Mouse (Mus musculus) intestine, embryonic 14.5 days (tissue): Measurements from ENCODE around the gene Exosc10. TPM values are rescaled to one million over a fixed set of nuclear protein-coding genes. Genes with fewer than 3 reads are reported as not detected.
A peak's percentile ranks its signal among the peaks of the same experiment; 100 is the strongest.

Experiments used
- ATAC-seq: fragments of 200-750 bp; cut with Nextera tagmentation; replicated peaks from 2 replicates; pipeline ENCODE4 v1.8.0; 2017; ENCODE audit warnings: low read depth, moderate number of reproducible peaks, moderate TSS enrichment, moderate library complexity; ENCODE audit not compliant: low FRiP score, low TSS enrichment
- DNase-seq: peaks from one replicate; pipeline ENCODE4 v3.0.0-alpha.2; 2018; ENCODE audit warnings: low spot score
- H3K27ac ChIP-seq: fragments of 300-500 bp; sonication (generic); 2 replicates; pipeline ENCODE4 v1.5.1; 2014; ENCODE audit warnings: low read depth, mild to moderate bottlenecking, control low read depth
- H3K27me3 ChIP-seq: fragments of 300-500 bp; sonication (generic); replicated peaks from 2 replicates; pipeline ENCODE4 v1.6.1; 2014; ENCODE audit warnings: low read length, control low read depth; ENCODE audit not compliant: control insufficient read depth, insufficient read depth
- H3K36me3 ChIP-seq: fragments of 300-500 bp; sonication (generic); 2 replicates; pipeline ENCODE4 v1.6.1; 2014; ENCODE audit warnings: low read length, control low read depth; ENCODE audit not compliant: control insufficient read depth, insufficient read depth
- H3K4me1 ChIP-seq: fragments of 300-500 bp; sonication (generic); replicated peaks from 2 replicates; pipeline ENCODE4 v1.6.1; 2014; ENCODE audit warnings: low read length, control low read depth, mixed read lengths; ENCODE audit not compliant: control insufficient read depth, insufficient read depth
- H3K4me2 ChIP-seq: fragments of 300-500 bp; sonication (generic); 2 replicates; pipeline ENCODE4 v1.6.1; 2014; ENCODE audit warnings: low read length
- H3K4me3 ChIP-seq: fragments of 300-500 bp; sonication (generic); 2 replicates; pipeline ENCODE4 v1.5.1; 2014; ENCODE audit warnings: low read depth, low read length, control low read depth, mixed read lengths
- H3K9ac ChIP-seq: fragments of 300-500 bp; sonication (generic); 2 replicates; pipeline ENCODE4 v1.6.1; 2014; ENCODE audit warnings: mild to moderate bottlenecking, low read length
- H3K9me3 ChIP-seq: fragments of 300-500 bp; sonication (generic); 2 replicates; pipeline ENCODE4 v1.6.1; 2016; ENCODE audit warnings: low read length, control low read depth; ENCODE audit not compliant: control insufficient read depth
- WGBS: fragments of 180-500 bp; shearing (Covaris S2); extraction: QIAGEN DNeasy Blood & Tissue Kit; methylation state at CpG from one replicate; pipeline ENCODE4 v1.1.7; 2014; 5-methylcytosine and 5-hydroxymethylcytosine counted together
- polyA plus RNA-seq: library from polyadenylated mRNA; unstranded; fragments of >200 nt; fragmentation: Nextera tagmentation; extraction: Ambion mirVana; gene quantifications from 2 replicates; pipeline ENCODE4 v1.2.1, GENCODE M21; 2014

Exosc10 gene
- polyA plus RNA-seq, 1 experiment from 2014 or later = 89.2 TPM

DNA sequence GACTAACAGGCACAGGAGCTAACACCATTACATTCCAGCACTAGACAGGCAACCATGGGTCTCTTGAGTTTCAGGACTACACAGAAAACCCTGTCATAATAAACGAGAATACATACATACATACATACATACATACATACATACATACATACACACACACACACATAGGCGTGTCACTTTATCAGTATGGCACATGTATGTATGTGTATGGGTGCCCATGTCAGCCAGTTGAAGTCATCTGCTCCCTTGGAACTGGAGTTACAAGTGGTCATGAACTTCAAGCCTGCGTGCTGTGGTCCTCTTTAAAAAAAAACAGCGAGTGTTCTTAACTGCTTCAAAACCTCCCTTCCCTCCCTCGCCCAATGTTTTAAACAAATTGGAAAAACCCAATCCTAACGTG lies 463 bp upstream of the Exosc10 start:
- H3K27ac ChIP-seq = peak overlapping the region; percentile 92
- ATAC-seq (peak; percentile 52), DNase-seq (no peak)
- H3K4me1 ChIP-seq = peaks cover 9% of the 10 kb centered on the region
- peak overlapping the region; percentile 96 for H3K9ac ChIP-seq
- WGBS = 31% methylated on average over 6 of the region's 6 CpGs
- H3K27me3 ChIP-seq = no peaks in the 10 kb centered on the region
- H3K4me3 ChIP-seq = peak overlapping the region; percentile 88
- peaks cover 64% of the 10 kb centered on the region for H3K36me3 ChIP-seq
- H3K9me3 ChIP-seq = no peaks in the 10 kb centered on the region
- H3K4me2 ChIP-seq = peak overlapping the region; percentile 82

DNA sequence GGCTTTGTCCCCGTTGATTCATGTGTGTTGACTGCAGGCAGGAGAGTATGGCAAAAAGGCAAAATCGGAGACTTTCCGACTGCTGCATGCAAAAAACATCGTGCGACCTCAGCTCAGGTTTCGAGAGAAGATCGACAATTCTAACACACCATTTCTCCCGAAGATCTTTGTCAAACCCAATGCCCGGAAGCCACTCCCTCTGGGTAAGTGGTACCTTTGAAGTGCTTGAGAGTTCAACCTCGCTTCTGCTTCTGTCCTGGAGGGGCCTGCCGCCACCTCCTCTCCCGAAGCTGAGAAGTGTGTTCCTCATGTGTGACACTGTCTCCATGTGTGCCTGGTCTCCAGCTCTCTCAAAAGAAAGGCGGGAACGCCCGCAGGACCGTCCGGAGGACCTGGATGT lies 4.4 kb downstream of the Exosc10 start:
- no peak for ATAC-seq
- H3K27me3 ChIP-seq = no peaks in the 10 kb centered on the region

DNA sequence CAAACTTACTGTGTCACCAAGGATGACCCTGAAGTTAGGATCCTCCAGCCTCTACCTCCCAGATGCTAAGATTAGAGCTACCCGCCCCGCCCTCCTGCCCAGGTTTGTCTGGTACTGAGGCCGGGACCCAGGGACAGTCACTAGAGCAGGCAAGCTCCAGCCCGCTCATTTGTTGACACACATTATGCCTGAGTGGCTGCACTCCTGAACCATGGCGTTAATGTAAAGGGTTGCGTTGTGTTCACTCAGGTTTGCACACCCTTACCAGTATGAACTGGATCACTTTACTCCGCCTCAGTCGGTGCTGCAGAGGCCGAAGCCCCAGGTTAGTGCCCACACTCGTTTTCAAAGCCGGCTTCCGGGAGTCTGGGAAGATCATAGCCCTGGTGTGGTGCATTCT lies 5.4 kb downstream of the Exosc10 start:
- Histone ChIP-seq H3K36me3 (peaks cover 87% of the 10 kb centered on the region), H3K27me3 (no peaks in the 10 kb centered on the region), H3K4me2 (no peak overlapping the region), H3K9ac (no peak overlapping the region), H3K9me3 (no peaks in the 10 kb centered on the region), H3K4me1 (peaks cover 4% of the 10 kb centered on the region; the same call in 1 of the 2 replicates), H3K27ac (no peak overlapping the region), H3K4me3 (no peak overlapping the region)
- DNase-seq (no peak), ATAC-seq (no peak)
- 93% methylated on average over 12 of the region's 12 CpGs for WGBS

More for the DNA sequence above, 4.4 kb downstream of the Exosc10 start:
- 94% methylated on average over 17 of the region's 17 CpGs for WGBS
- H3K4me3 ChIP-seq = no peak overlapping the region
- H3K4me2 ChIP-seq = no peak overlapping the region
- no peak for DNase-seq
- no peak overlapping the region for H3K27ac ChIP-seq
- H3K9ac ChIP-seq = no peak overlapping the region
- H3K4me1 ChIP-seq = peaks cover 8% of the 10 kb centered on the region
- no peaks in the 10 kb centered on the region for H3K9me3 ChIP-seq
- peaks cover 78% of the 10 kb centered on the region for H3K36me3 ChIP-seq

DNA sequence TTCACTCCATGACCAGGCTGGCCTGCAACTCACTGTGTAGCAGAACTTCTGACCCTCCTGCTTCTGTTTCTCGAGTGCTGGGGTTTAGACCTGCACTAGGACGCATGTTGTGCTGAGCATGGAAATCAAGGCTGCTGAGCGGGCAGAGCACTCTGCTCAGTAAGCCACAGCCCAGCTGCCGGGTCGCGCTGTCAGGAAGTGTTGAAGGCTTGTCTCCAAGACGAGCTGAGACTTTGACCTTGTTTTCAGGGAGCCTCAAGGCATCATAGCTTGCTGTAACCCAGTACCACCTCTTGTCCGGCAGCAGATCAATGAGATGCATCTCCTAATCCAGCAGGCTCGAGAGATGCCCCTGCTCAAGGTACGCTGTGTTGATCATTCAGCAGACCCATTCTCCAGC lies 11.9 kb downstream of the Exosc10 start:
- Histone ChIP-seq H3K36me3 (peaks cover 98% of the 10 kb centered on the region), H3K9me3 (no peaks in the 10 kb centered on the region), H3K9ac (no peak overlapping the region), H3K4me2 (no peak overlapping the region), H3K4me3 (no peak overlapping the region), H3K27me3 (no peaks in the 10 kb centered on the region), H3K4me1 (no peaks in the 10 kb centered on the region), H3K27ac (no peak overlapping the region)
- DNase-seq = no peak
- no peak for ATAC-seq
- 90% methylated on average over 10 of the region's 10 CpGs for WGBS

DNA sequence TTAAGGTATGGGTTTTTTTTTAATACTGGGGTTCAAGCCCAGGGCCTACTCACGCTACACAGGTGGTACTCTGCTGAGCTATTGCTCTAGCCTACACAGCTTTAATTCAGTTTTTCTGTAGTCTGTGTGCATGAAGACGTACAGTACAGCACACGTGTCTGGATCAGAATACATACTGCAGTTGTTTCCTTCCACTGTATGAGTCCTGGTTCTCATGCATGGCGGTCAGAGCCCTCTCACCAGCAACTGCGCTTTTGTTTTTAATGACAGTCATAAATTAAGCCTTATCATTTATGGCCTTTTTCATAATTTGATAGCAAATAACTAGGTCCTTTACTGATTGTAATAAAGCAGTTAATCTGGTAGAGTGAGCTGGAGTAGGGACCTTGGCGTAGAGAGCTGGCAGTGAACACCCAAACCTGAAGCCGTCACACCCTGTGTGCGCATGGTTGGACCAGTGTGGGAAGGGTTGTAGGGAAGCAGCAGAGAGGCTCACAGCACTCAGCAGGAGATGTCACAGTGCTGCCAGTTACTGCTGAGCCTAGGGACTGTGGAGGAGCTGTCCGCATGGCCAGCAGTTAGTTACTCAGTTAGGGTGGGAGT lies 12.6 kb downstream of the Exosc10 start:
- DNase-seq = no peak
- 0 out of 2 replicates have a peak, but pooled peaks have one; percentile 37 for ATAC-seq
- Histone ChIP-seq H3K27ac (no peak overlapping the region), H3K27me3 (no peaks in the 10 kb centered on the region), H3K9ac (no peak overlapping the region), H3K4me1 (no peaks in the 10 kb centered on the region), H3K9me3 (no peaks in the 10 kb centered on the region), H3K4me2 (no peak overlapping the region), H3K4me3 (no peak overlapping the region), H3K36me3 (peaks cover 98% of the 10 kb centered on the region)
- 87% methylated on average over 9 of the region's 9 CpGs for WGBS

DNA sequence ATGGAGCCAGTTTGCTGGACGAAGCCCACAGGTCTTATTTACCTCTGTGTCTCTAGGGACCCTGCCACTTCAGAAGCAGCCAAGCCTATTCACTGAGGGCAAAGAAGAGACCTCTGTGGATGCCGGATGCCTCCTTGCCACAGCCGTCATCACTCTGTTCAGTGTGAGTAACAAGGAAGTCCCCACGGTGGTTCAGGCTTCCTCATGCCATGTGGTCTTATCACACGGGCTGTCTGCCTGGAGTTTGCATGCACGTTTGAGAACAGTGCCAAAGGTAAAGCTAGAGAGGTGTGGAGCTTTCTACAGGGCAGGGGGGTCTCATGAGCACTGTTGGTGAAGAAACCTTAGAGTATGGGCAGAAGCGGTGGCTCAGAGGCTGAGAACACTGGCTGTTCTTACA lies 15.0 kb downstream of the Exosc10 start:
- Histone ChIP-seq H3K4me1 (no peaks in the 10 kb centered on the region), H3K4me2 (no peak overlapping the region), H3K4me3 (no peak overlapping the region), H3K36me3 (peaks cover 98% of the 10 kb centered on the region), H3K27me3 (no peaks in the 10 kb centered on the region), H3K27ac (no peak overlapping the region), H3K9me3 (no peaks in the 10 kb centered on the region), H3K9ac (no peak overlapping the region)
- WGBS = 90% methylated on average over 7 of the region's 7 CpGs
- DNase-seq = no peak
- no peak for ATAC-seq

DNA sequence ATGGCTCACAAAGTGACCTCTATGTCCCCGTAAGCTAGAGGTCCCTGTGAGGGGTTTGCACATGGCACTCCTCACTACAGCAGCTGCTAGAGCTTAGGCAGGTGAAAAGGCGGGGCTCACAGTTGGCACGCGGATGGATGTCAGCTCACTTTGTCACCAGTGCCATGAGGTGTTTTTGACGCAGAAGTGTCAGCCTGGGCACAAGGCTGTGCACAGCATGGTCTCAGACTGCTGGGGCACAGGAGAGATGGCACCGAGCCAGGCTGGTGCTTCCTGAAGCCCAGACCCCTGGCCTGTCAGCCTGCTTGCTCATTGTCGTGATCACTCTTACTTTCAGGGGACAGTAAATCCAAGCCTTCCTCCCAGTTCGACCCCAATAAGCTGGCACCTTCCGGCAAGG lies 22.5 kb downstream of the Exosc10 start:
- WGBS = 87% methylated on average over 9 of the region's 9 CpGs
- H3K9ac ChIP-seq = no peak overlapping the region
- DNase-seq (no peak), ATAC-seq (no peak)
- H3K4me2 ChIP-seq = no peak overlapping the region
- H3K4me3 ChIP-seq = no peak overlapping the region
- no peaks in the 10 kb centered on the region for H3K27me3 ChIP-seq
- no peaks in the 10 kb centered on the region for H3K9me3 ChIP-seq
- H3K27ac ChIP-seq = no peak overlapping the region
- H3K36me3 ChIP-seq = peaks cover 79% of the 10 kb centered on the region
- H3K4me1 ChIP-seq = no peaks in the 10 kb centered on the region

DNA sequence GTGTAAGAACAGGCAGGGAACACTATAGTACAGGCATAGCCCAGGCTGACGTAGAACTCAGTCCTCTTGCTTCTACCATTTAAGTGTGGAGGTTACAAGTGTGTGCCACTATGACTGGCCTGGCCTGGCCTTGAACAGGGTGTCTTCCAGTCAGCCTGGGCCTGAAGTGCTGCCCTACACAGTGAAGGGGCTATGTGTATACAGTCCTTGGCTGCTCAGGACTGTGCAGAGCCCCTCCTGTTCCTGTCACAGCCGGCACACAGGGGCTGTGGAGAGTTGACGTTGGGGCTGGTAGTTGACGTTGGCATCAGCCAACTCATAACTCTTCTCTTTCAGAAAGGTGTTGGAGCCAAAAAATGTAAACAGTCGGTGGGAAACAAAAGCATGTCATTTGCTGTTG lies 23.2 kb downstream of the Exosc10 start:
- no peak for DNase-seq
- Histone ChIP-seq H3K4me3 (no peak overlapping the region), H3K4me1 (no peaks in the 10 kb centered on the region), H3K36me3 (peaks cover 72% of the 10 kb centered on the region), H3K27ac (no peak overlapping the region), H3K27me3 (no peaks in the 10 kb centered on the region), H3K9me3 (no peaks in the 10 kb centered on the region), H3K4me2 (no peak overlapping the region), H3K9ac (no peak overlapping the region)
- no peak; the same call in 1 of the 2 replicates for ATAC-seq
- WGBS = 84% methylated on average over 5 of the region's 5 CpGs

DNA sequence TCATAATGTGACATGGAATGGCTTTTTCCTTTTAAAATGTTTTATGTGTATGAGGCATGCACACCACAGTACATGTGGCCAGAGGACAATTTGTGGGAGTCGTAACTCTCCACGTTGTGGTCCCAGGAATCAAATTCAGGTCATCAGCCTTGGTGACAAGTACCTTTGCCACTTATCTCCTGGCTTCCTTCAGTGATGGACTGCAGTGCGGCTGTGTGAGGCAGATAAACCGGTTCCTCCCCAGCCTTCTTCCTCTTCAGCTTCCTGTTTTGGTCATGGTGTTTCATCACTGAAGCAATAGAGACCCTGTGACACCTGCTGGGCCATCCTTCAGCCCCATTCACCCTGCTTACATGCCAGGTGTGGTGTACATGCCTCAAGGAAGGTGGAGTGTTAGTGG lies 25.0 kb downstream of the Exosc10 start:
- Histone ChIP-seq H3K9ac (no peak overlapping the region), H3K36me3 (peaks cover 54% of the 10 kb centered on the region), H3K4me2 (no peak overlapping the region), H3K9me3 (no peaks in the 10 kb centered on the region), H3K27me3 (no peaks in the 10 kb centered on the region), H3K4me1 (no peaks in the 10 kb centered on the region), H3K27ac (no peak overlapping the region), H3K4me3 (no peak overlapping the region)
- DNase-seq (no peak), ATAC-seq (no peak)
- 80% methylated on average over 4 of the region's 4 CpGs for WGBS
